Mouse (Mus musculus) heart, postnatal 25 days (tissue): Measurements from ENCODE around the gene Tent4a. TPM values are rescaled to one million over a fixed set of nuclear protein-coding genes. Genes with fewer than 3 reads are reported as not detected.
"Not testable (repeated sequence)": the region's sequence is repeated elsewhere in the genome, so short reads cannot be mapped to it uniquely, and the experiment has no call there.

ENCODE experiments used
- DNase-seq: peaks from one replicate; pipeline ENCODE4 v3.0.0; 2022; ENCODE audit warnings: low spot score
- intact Hi-C: fragments of 180-260 bp; cut with DNase I; formaldehyde crosslinking; loops from one replicate; pipeline ENCODE4 v1.15.1; 2025
- total RNA-seq, 2 experiments: library from RNA; stranded (reverse); gene quantifications; 2 replicates each; pipeline ENCODE4 v1.2.3; 2021

Tent4a gene
- total RNA-seq = 10 to 100 TPM; 12.0 to 12.6 TPM

DNA sequence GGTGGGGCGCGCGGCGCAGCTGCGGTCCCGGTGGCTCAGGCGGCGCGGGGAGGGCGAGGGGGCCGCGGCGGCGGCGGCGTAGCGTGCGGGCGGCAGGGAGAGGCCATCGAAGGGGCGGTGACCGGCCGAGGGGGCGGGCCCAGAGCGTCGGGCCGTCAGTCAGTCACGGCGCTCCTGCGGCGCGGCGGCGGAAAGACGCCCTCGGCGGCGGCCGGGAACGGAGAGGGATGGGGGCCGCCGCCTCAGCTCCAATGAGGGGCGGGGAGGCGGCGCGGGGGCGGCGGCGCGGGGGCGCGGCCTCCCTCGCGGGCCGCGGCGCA lies at the start of gene Tent4a:
TSS of gene Tent4a (minus strand) at position 284 of the 320 bp plus-strand sequence.
- intact Hi-C loops = loop anchor here (5.0 kb wide), 2 partner anchors 78 to 278 kb away; partner anchors contain the start of gene Srd5a1
- no peak for DNase-seq

DNA sequence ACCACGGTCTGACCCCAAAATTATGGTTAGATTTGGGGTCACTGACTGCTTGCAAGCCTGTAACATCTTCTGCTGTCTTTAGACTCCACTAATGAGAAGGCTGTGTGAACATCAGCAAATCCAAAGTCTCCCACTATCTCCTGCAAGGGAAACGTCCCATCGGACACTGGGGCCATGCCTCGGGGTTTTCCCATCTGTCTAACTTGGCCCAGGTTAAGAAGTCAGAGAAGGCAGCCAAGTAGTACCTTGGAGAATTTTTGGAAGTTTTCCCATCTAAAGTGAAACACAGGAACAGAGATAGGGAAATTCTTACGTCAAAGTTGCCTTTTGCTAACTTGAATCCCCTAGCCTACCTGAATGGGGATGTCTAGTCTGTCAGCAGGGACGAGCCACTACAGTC lies 49.2 kb upstream of the Tent4a start:
- intact Hi-C loops = no loop called here
- no peak for DNase-seq

- DNase-seq = no peak
- intact Hi-C loops = no loop called here
Measured at GRCm38 (mm10) chr13:69582411-69582810, 48.0 kb upstream of the Tent4a start.

GRCm38 (mm10) chr13:69577181-69577834 lies 42.9 kb upstream of the Tent4a start:
- intact Hi-C loops = no loop called here
- no peak for DNase-seq

- no peak for DNase-seq
- intact Hi-C loops = no loop called here
Measured at GRCm38 (mm10) chr13:69576676-69577075, 42.3 kb upstream of the Tent4a start.

- DNase-seq = no peak
- intact Hi-C loops = no loop called here
Measured at GRCm38 (mm10) chr13:69572594-69572993, 38.2 kb upstream of the Tent4a start.

- DNase-seq = no peak
- intact Hi-C loops = no loop called here
Measured at GRCm38 (mm10) chr13:69569201-69569600, 34.8 kb upstream of the Tent4a start.

DNA sequence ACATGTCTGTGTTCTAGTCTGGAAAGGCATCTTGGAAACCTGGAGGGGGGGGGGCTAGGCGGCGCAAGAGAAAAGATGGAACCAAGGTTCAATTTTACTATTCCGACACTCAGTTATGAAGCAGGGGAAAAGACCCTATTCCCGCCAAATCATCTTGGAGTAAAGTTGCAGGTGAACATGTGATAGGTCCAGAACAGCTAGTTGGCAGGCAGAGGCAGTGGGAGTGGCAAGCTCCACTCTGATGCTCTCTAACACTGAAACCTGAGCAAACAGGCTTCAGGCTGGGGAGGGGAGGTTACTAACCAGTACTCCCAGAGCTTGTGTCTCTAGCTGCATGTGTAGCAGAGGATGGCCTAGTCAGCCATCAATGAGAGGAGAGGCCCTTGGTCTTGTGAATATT lies 31.0 kb upstream of the Tent4a start:
- intact Hi-C loops, DNase-seq: not testable (repeated sequence)

- intact Hi-C loops = no loop called here
- no peak for DNase-seq
Measured at GRCm38 (mm10) chr13:69564573-69564972, 30.2 kb upstream of the Tent4a start.

DNA sequence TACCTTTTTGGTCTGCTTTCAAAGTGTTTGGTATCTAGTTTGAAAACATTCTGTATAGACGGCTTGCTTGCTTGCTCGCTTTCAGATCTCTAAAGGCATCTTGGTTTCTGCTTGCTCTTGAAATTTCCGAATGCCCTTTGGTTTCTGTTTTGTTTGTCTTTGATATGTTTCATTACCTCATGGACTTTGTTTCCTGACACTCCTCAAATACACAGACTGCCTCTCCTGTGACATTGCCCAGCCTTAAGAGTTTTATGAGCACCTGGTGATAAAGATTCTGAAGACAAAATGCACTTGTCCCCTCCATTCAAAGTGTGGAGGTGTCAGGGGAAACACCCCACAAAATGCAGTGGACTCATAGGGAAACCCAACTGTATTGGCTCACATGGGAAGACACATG lies 29.5 kb upstream of the Tent4a start:
- intact Hi-C loops = no loop called here
- DNase-seq = no peak

- no peak for DNase-seq
- intact Hi-C loops = no loop called here
Measured at GRCm38 (mm10) chr13:69562654-69563574, 28.5 kb upstream of the Tent4a start.

- no peak for DNase-seq
- intact Hi-C loops = no loop called here
Measured at GRCm38 (mm10) chr13:69562004-69562403, 27.6 kb upstream of the Tent4a start.

GRCm38 (mm10) chr13:69559291-69559961 lies 25.0 kb upstream of the Tent4a start:
- no peak for DNase-seq
- intact Hi-C loops = no loop called here

- intact Hi-C loops = no loop called here
Measured at GRCm38 (mm10) chr13:69558098-69558660, 23.8 kb upstream of the Tent4a start.

GRCm38 (mm10) chr13:69556728-69557127 lies 22.3 kb upstream of the Tent4a start:
- DNase-seq = no peak
- intact Hi-C loops = no loop called here

More at GRCm38 (mm10) chr13:69558098-69558660, 23.8 kb upstream of the Tent4a start:
- no peak for DNase-seq

DNA sequence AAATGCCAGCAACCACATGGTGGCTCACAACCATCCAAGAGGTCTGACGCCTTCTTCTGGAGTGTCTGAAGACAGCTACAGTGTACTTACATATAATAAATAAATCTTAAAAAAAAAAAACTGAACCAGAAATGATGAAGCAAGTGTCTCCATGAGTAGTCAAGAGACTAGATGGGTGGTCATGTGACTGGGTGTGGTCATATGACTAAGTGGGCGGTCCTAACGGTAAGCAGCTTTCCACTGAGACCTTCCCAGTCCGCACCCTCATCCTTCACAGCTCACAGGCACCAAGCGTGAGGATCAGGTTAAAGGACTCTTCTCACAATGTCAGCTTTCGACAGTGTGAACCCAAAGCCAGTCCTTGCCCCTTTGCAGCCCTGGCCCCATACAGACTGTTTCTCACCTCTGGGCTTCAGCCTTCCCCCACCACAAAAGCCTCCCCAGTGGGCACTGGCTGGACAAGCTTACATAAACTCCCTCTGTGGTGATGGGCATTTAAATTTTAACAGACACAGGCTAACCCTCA lies 21.6 kb upstream of the Tent4a start:
- DNase-seq = no peak
- intact Hi-C loops = no loop called here

DNA sequence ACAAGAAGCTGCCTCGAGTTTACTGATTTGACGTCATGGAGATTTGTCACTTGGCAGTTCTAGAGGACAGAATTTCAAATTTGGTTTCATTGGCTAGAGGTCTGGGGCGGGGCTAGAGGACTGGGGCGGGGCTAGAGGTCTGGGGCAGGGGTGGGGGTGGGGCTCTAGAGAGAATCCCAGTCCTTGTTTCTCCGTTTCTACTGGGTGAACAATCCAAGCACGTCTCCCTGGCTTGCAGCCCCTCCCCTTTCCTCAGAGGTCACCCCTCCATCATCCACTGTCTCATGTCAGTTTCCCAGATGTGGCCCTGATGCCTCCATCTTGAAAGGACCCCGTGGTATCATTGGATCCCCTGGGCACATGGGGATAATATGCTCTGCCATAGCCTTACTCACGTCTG lies 20.6 kb upstream of the Tent4a start:
- no peak for DNase-seq
- intact Hi-C loops = no loop called here

DNA sequence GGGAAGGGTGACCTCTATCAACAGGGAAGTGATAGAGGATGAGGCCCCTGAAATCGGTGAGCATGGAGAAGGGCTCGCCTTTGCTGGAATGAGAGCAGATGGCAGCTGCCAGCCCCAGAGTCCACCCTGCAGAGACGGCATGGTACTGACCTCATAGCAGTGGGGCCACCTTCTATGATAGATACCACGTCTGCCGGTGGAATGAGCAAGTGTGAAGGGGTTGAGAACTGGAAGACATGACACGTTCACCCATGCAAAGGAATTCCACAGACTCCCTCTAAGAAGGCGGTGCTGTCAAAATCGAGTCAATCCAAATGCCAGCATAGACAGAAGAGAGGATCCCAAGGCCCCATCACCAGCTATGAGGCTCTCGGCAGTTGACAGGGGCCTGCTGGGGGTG lies 19.8 kb upstream of the Tent4a start:
- no peak for DNase-seq
- intact Hi-C loops = loop anchor here (5.0 kb wide), 1 partner anchor 58 kb away; the partner anchor contains the start of gene Srd5a1

DNA sequence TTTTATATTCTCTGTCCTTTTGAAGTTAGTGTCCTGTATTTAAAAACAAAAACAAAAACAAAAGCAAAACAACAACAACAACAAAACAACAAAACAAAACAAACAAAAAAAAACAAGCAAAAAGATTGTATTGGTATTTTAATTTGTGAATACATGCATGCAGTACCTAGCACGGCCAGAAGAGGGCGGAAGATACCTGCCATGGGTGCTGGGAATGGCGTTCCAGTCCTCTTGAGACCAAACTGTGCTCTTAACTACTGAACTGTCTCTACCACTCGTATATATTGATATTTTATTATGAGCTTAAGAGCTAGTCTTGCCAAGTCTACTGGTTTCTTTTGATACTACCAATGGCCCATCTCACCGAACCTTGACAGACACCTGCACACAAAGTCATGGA lies 18.6 kb upstream of the Tent4a start:
- no peak for DNase-seq
- intact Hi-C loops = loop anchor here (1.0 to 5.0 kb wide), 2 partner anchors 59 to 102 kb away; partner anchors contain the start of gene Srd5a1

- intact Hi-C loops = loop anchor here (5.0 kb wide), 1 partner anchor 61 kb away; the partner anchor contains the start of gene Srd5a1
- DNase-seq = no peak
Measured at GRCm38 (mm10) chr13:69550831-69551230, 16.4 kb upstream of the Tent4a start.
